Mouse (Mus musculus) limb, embryonic 11.5 days (tissue): ENCODE data around the gene Hmgn1. TPM values are rescaled to one million over a fixed set of nuclear protein-coding genes. Genes with fewer than 3 reads are reported as not detected.

Experiments
- ATAC-seq: fragments of 200-750 bp; cut with Nextera tagmentation; 2 replicates; pipeline ENCODE4 v1.8.0; 2017; ENCODE audit warnings: low read depth; ENCODE audit not compliant: insufficient number of reproducible peaks, low FRiP score, low TSS enrichment
- DNase-seq: peaks from one replicate; pipeline ENCODE4 v3.0.0-alpha.2; 2015; ENCODE audit warnings: low spot score
- H3K27ac ChIP-seq: fragments of 300-500 bp; sonication (generic); replicated peaks from 2 replicates; pipeline ENCODE4 v1.5.1; 2014; ENCODE audit warnings: low read depth, mild to moderate bottlenecking, low read length
- H3K27me3 ChIP-seq: fragments of 300-500 bp; sonication (generic); 2 replicates; pipeline ENCODE4 v1.6.1; 2014; ENCODE audit warnings: mild to moderate bottlenecking, low read length, mixed read lengths; ENCODE audit not compliant: control insufficient read depth, insufficient read depth
- H3K36me3 ChIP-seq: fragments of 300-500 bp; sonication (generic); 2 replicates; pipeline ENCODE4 v1.6.1; 2014; ENCODE audit warnings: mild to moderate bottlenecking, low read length, moderate library complexity, mixed read lengths; ENCODE audit not compliant: control insufficient read depth, insufficient read depth
- H3K4me1 ChIP-seq: fragments of 300-500 bp; sonication (generic); 2 replicates; pipeline ENCODE4 v1.6.1; 2014; ENCODE audit warnings: low read length, mixed read lengths; ENCODE audit not compliant: control insufficient read depth, insufficient read depth
- H3K4me2 ChIP-seq: fragments of 300-500 bp; sonication (generic); 2 replicates; pipeline ENCODE4 v1.6.1; 2014; ENCODE audit warnings: low read depth, mild to moderate bottlenecking, moderate library complexity; ENCODE audit not compliant: severe bottlenecking
- H3K4me3 ChIP-seq: fragments of 300-500 bp; sonication (generic); 2 replicates; pipeline ENCODE4 v1.5.1; 2014; ENCODE audit warnings: low read depth, low read length
- H3K9ac ChIP-seq: fragments of 300-500 bp; sonication (generic); 2 replicates; pipeline ENCODE4 v1.6.1; 2014; ENCODE audit warnings: mild to moderate bottlenecking, low read length
- H3K9me3 ChIP-seq: fragments of 300-500 bp; sonication (generic); 2 replicates; pipeline ENCODE4 v1.6.1; 2016; ENCODE audit warnings: low read length; ENCODE audit not compliant: control insufficient read depth
- WGBS: fragments of 180-500 bp; shearing (Covaris S2); extraction: QIAGEN DNeasy Blood & Tissue Kit; methylation state at CpG from one replicate; pipeline ENCODE4 v1.1.7; 2014; 5-methylcytosine and 5-hydroxymethylcytosine counted together
- polyA plus RNA-seq: library from polyadenylated mRNA; unstranded; fragments of >200 nt; fragmentation: Nextera tagmentation; extraction: Ambion mirVana; gene quantifications from 2 replicates; pipeline ENCODE4 v1.2.1, GENCODE M21; 2014

The Hmgn1 gene
- polyA plus RNA-seq, 1 experiment from 2014 or later = 1,150 TPM

DNA sequence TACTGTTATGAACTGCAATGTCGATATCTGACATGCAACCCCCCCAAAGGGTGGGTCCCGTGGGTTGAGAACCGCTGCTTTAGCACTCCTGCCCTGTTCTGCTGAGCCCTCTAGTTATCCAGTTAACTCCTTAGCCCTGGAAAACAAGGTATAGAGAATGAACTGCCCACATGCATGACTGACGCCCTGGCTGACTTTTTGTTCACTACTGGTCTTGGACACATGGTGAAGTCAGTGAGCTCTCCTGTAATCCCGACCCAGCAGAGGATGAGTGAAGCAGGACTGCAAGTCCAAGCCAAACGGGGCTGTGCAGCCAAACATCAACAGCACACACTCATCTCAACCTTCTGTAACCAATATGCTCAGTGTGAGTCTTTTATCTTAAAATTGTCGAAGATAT is 47.0 kb downstream of the Hmgn1 start:
- Histone ChIP-seq H3K9ac (no peak overlapping the region), H3K27me3 (no peaks in the 10 kb centered on the region), H3K27ac (no peak overlapping the region), H3K4me2 (no peak overlapping the region), H3K4me3 (no peak overlapping the region), H3K36me3 (peaks cover 7% of the 10 kb centered on the region; the same call in 1 of the 2 replicates), H3K4me1 (peaks cover 5% of the 10 kb centered on the region; the same call in 1 of the 2 replicates), H3K9me3 (no peaks in the 10 kb centered on the region)
- DNase-seq (no peak), ATAC-seq (no peak)
- 88% methylated on average over 7 of the region's 7 CpGs for WGBS

Other genes starting within 250 kb of the Hmgn1 start
- 125 and 137 TPM in 2 replicates for gene Psmg1, start 136.8 kb downstream of the Hmgn1 start, polyA plus RNA-seq
- gene Brwd1, start 45.2 kb downstream of the Hmgn1 start, polyA plus RNA-seq = 153 and 157 TPM in 2 replicates
- 74.0 and 75.7 TPM in 2 replicates for gene Wrb, start 17.7 kb upstream of the Hmgn1 start, polyA plus RNA-seq
- gene Lca5l, start 64.5 kb upstream of the Hmgn1 start, polyA plus RNA-seq = 1.1 and 1.3 TPM in 2 replicates
- gene Sh3bgr, start 72.7 kb upstream of the Hmgn1 start, polyA plus RNA-seq = 1.5 and 1.9 TPM in 2 replicates
- gene B3galt5, start 108.1 kb upstream of the Hmgn1 start, polyA plus RNA-seq = 0.20 and 0.40 TPM in 2 replicates